In genomic region chr12:29639543-29640196, GRCm38 (mm10) we compare ENCODE assay signal across 11 mouse cellular contexts.
DNase-seq lines count a peak whose midpoint lies in the region; ATAC-seq and TF ChIP-seq lines count a peak whose summit lies in the region.
"Had no signal": no experiment of that assay in that cellular context is flagged by ENCODE, and none has a peak within 500 bp of the region (broad histone marks: within the 10 kb centered on the region; RNA-seq: fewer than 3 reads in every experiment).

No protein-coding gene starts in this region.

- H3K27ac ChIP-seq in hindbrain, embryonic 12.5 days = peak overlapping the region; percentile 66
- H3K27ac ChIP-seq in midbrain, embryonic 14.5 days (replicated peaks; ENCODE audit: low read depth, low read length) = peak overlapping the region; percentile 57; the same call in 1 of the 2 replicates
- no peak overlapping the region for H3K27ac ChIP-seq in stomach, postnatal 0 days (replicated peaks)

- H3K4me1 ChIP-seq in hindbrain, embryonic 12.5 days = peaks cover 17% of the 10 kb centered on the region
- peaks cover 17% of the 10 kb centered on the region for H3K4me1 ChIP-seq in midbrain, embryonic 14.5 days (ENCODE audit: control insufficient read depth, insufficient read depth, low read length)
- no peaks in the 10 kb centered on the region for H3K4me1 ChIP-seq in stomach, postnatal 0 days (replicated peaks; ENCODE audit: control insufficient read depth, insufficient read depth)

- TF ChIP-seq EP300 in stomach, postnatal 0 days (optimal IDR thresholded peaks at IDR 0.05) = no peak

- H3K4me2 ChIP-seq in hindbrain, embryonic 12.5 days (replicated peaks) = no peak overlapping the region
- H3K4me2 ChIP-seq in midbrain, embryonic 14.5 days (ENCODE audit: low read length) = no peak overlapping the region
- no peak overlapping the region for H3K4me2 ChIP-seq in stomach, postnatal 0 days (replicated peaks; ENCODE audit: low read depth)

- H3K36me3 ChIP-seq in hindbrain, embryonic 12.5 days = no peaks in the 10 kb centered on the region
- 0 out of 2 replicates have a peak, but pooled peaks cover 4% of the 10 kb centered on the region for H3K36me3 ChIP-seq in midbrain, embryonic 14.5 days (ENCODE audit: control insufficient read depth, insufficient read depth, low read length)
- H3K36me3 ChIP-seq in stomach, postnatal 0 days (ENCODE audit: control insufficient read depth, insufficient read depth, low read length) = no peaks in the 10 kb centered on the region

- 47% methylated on average over 11 of the region's 11 CpGs for WGBS in hindbrain, embryonic 12.5 days
- WGBS in midbrain, embryonic 14.5 days = 47% methylated on average over 11 of the region's 11 CpGs
- 76% methylated on average over 11 of the region's 11 CpGs for WGBS in stomach, postnatal 0 days

- no peaks in the 10 kb centered on the region for H3K9me3 ChIP-seq in hindbrain, embryonic 12.5 days (replicated peaks)
- H3K9me3 ChIP-seq in midbrain, embryonic 14.5 days (ENCODE audit: control insufficient read depth, low read length) = no peaks in the 10 kb centered on the region
- H3K9me3 ChIP-seq in stomach, postnatal 0 days (ENCODE audit: control insufficient read depth, low read length) = no peaks in the 10 kb centered on the region

- no peaks in the 10 kb centered on the region for H3K27me3 ChIP-seq in hindbrain, embryonic 12.5 days
- no peaks in the 10 kb centered on the region for H3K27me3 ChIP-seq in midbrain, embryonic 14.5 days (ENCODE audit: control insufficient read depth, insufficient read depth, low read length)
- H3K27me3 ChIP-seq in stomach, postnatal 0 days (ENCODE audit: control insufficient read depth, insufficient read depth, low read length) = no peaks in the 10 kb centered on the region

- ATAC-seq in hindbrain, embryonic 12.5 days (ENCODE audit: low FRiP score) = peak; percentile 84
- ATAC-seq in midbrain, embryonic 14.5 days (ENCODE audit: low FRiP score, low TSS enrichment) = peak; percentile 62
- no peak for ATAC-seq in stomach, postnatal 0 days (ENCODE audit: low FRiP score, low TSS enrichment)

- no peak overlapping the region for H3K4me3 ChIP-seq in hindbrain, embryonic 12.5 days
- H3K4me3 ChIP-seq in midbrain, embryonic 14.5 days (replicated peaks; ENCODE audit: low read depth, low read length) = no peak overlapping the region
- H3K4me3 ChIP-seq in stomach, postnatal 0 days (ENCODE audit: low read depth, low read length) = no peak overlapping the region
- H3K4me3 ChIP-seq: myocyte had no signal

- no peak overlapping the region for H3K9ac ChIP-seq in hindbrain, embryonic 12.5 days
- H3K9ac ChIP-seq in midbrain, embryonic 14.5 days (replicated peaks; ENCODE audit: low read length) = no peak overlapping the region
- H3K9ac ChIP-seq in stomach, postnatal 0 days (ENCODE audit: low read length) = no peak overlapping the region

- intact Hi-C loops in heart, postnatal 14 days (cut with DNase I) = no loop called here

- DNase-seq in cerebellum, postnatal 10 days = peak; percentile 61 to 75
- no peak for DNase-seq in cerebellum, adult 11-12 months
- DNase-seq in embryo, embryonic 11 days = peak; percentile 71
- peak; percentile 54 for DNase-seq in midbrain, embryonic 14.5 days
- DNase-seq in heart, postnatal 14 days = no peak
- no peak for DNase-seq in right cerebral cortex, postnatal 4 days
- no peak for DNase-seq in stomach, postnatal 0 days (ENCODE audit: low spot score)
- DNase-seq: lung, postnatal 10 days; thymus, adult 2 months had no signal

- TF ChIP-seq CTCF in stomach, postnatal 0 days (IDR thresholded peaks at IDR 0.05; ENCODE audit: low read depth) = no peak

Comparison
In these comparisons a context has a peak if more than half of its experiments do, and no peak if none do; other contexts are left out.
1. DNase-seq: peak in cerebellum, postnatal 10 days (2 of 2), embryo, embryonic 11 days (single experiment) and midbrain, embryonic 14.5 days (single experiment); none in cerebellum, adult 11-12 months (single experiment), heart, postnatal 14 days (0 of 2), right cerebral cortex, postnatal 4 days (single experiment) and stomach, postnatal 0 days (single experiment).